Mouse (Mus musculus) neural tube, embryonic 14.5 days (tissue): ENCODE data around the gene Nucks1. TPM values are rescaled to one million over a fixed set of nuclear protein-coding genes. Genes with fewer than 3 reads are reported as not detected.

Experiments
- ATAC-seq: fragments of 200-750 bp; cut with Nextera tagmentation; 2 replicates; pipeline ENCODE4 v1.8.0; 2017; ENCODE audit warnings: low read depth, mild to moderate bottlenecking, moderate TSS enrichment, moderate library complexity
- H3K27ac ChIP-seq: fragments of 300-500 bp; sonication (generic); 2 replicates; pipeline ENCODE4 v1.5.1; 2014; ENCODE audit warnings: low read depth, mild to moderate bottlenecking, control low read depth, low read length, moderate library complexity, mixed read lengths
- H3K27me3 ChIP-seq: fragments of 300-500 bp; sonication (generic); 2 replicates; pipeline ENCODE4 v1.6.1; 2014; ENCODE audit warnings: low read length; ENCODE audit not compliant: control insufficient read depth, insufficient read depth
- H3K36me3 ChIP-seq: fragments of 300-500 bp; sonication (generic); 2 replicates; pipeline ENCODE4 v1.6.1; 2014; ENCODE audit warnings: low read length, mixed read lengths; ENCODE audit not compliant: control insufficient read depth, insufficient read depth
- H3K4me1 ChIP-seq: fragments of 300-500 bp; sonication (generic); 2 replicates; pipeline ENCODE4 v1.6.1; 2014; ENCODE audit warnings: low read length; ENCODE audit not compliant: control insufficient read depth, insufficient read depth
- H3K4me2 ChIP-seq: fragments of 300-500 bp; sonication (generic); 2 replicates; pipeline ENCODE4 v1.6.1; 2014; ENCODE audit warnings: mild to moderate bottlenecking, low read depth, low read length, control low read depth
- H3K4me3 ChIP-seq: fragments of 300-500 bp; sonication (generic); 2 replicates; pipeline ENCODE4 v1.5.1; 2014; ENCODE audit warnings: low read depth, low read length, control low read depth, mixed read lengths
- H3K9ac ChIP-seq: fragments of 300-500 bp; sonication (generic); replicated peaks from 2 replicates; pipeline ENCODE4 v1.6.1; 2014; ENCODE audit warnings: low read depth, mild to moderate bottlenecking, control low read depth, low read length, mixed read lengths
- H3K9me3 ChIP-seq: fragments of 300-500 bp; sonication (generic); 2 replicates; pipeline ENCODE4 v1.6.1; 2016; ENCODE audit warnings: low read length; ENCODE audit not compliant: control insufficient read depth
- WGBS: fragments of 180-500 bp; shearing (Covaris S2); extraction: QIAGEN DNeasy Blood & Tissue Kit; methylation state at CpG from one replicate; pipeline ENCODE4 v1.1.7; 2014; 5-methylcytosine and 5-hydroxymethylcytosine counted together
- polyA plus RNA-seq: library from polyadenylated mRNA; unstranded; fragments of >200 nt; fragmentation: Nextera tagmentation; extraction: Ambion mirVana; gene quantifications from 2 replicates; pipeline ENCODE4 v1.2.1, GENCODE M21; 2014

Gene Nucks1
- polyA plus RNA-seq, 1 experiment from 2014 or later, result 39.8 TPM

GRCm38 (mm10) chr1:131940711-131941244 lies 30.4 kb downstream of the Nucks1 start:
- H3K9me3 ChIP-seq, result no peaks in the 10 kb centered on the region
- WGBS, result 54% methylated on average over 2 of the region's 2 CpGs
- H3K9ac ChIP-seq, result no peak overlapping the region
- no peaks in the 10 kb centered on the region for H3K4me1 ChIP-seq
- H3K4me2 ChIP-seq, result no peak overlapping the region
- no peak overlapping the region for H3K27ac ChIP-seq
- no peak overlapping the region for H3K4me3 ChIP-seq
- no peak for ATAC-seq
- no peaks in the 10 kb centered on the region for H3K36me3 ChIP-seq
- H3K27me3 ChIP-seq, result no peaks in the 10 kb centered on the region

GRCm38 (mm10) chr1:131941501-131941900 lies 31.2 kb downstream of the Nucks1 start:
- Histone ChIP-seq H3K36me3 (no peaks in the 10 kb centered on the region), H3K9me3 (no peaks in the 10 kb centered on the region), H3K4me3 (no peak overlapping the region), H3K27ac (no peak overlapping the region), H3K27me3 (no peaks in the 10 kb centered on the region), H3K4me1 (no peaks in the 10 kb centered on the region), H3K4me2 (no peak overlapping the region), H3K9ac (no peak overlapping the region)
- WGBS, result 91% methylated on average over 1 of the region's 1 CpGs
- ATAC-seq, result no peak

- no peak overlapping the region for H3K9ac ChIP-seq
- H3K4me2 ChIP-seq, result no peak overlapping the region
- no peaks in the 10 kb centered on the region for H3K36me3 ChIP-seq
- H3K4me1 ChIP-seq, result no peaks in the 10 kb centered on the region
- no peaks in the 10 kb centered on the region for H3K27me3 ChIP-seq
- no peak for ATAC-seq
- no peaks in the 10 kb centered on the region for H3K9me3 ChIP-seq
- H3K4me3 ChIP-seq, result no peak overlapping the region
- H3K27ac ChIP-seq, result no peak overlapping the region
- WGBS, result 40% methylated on average over 16 of the region's 16 CpGs
Measured at GRCm38 (mm10) chr1:131942621-131943590, 32.6 kb downstream of the Nucks1 start.

DNA sequence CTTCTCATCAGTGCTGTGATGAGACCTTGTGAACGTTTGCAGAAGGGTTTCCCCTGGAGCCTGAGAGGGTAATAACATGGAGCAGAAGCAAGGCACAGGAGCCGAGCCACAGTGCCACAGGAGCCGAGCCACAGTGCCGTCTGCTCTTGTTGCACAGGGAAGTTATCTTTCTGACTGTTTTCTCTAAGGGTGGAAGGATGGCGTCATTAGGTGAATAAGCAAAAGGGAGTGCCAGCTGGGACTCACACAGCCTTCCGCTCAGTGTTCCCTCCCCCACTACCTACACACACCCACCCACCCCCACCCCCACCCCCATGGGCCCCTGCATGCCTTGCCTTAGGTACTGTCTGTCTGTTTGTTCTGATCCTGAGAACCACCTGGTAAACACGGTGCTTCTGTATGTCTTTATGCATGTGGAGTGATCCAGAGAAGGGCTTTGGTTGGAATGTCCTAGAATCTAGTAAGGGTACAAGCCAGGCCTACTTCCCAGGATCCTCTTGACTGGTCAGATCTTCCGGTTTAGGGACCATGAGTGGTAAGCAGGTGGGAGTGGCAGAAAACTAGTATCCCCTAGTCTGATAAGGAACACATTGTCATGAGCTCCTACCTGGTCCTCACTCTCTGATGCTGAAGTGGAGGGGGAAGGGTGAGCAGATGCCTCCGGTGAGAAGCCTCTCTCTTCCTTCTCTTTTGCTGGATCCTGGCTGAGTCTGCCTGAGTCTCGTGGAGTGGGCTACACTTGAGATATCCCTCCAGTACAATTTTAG lies 35.5 kb downstream of the Nucks1 start:
- Histone ChIP-seq H3K9me3 (no peaks in the 10 kb centered on the region), H3K4me1 (no peaks in the 10 kb centered on the region), H3K27ac (no peak overlapping the region), H3K9ac (no peak overlapping the region), H3K4me2 (no peak overlapping the region), H3K36me3 (no peaks in the 10 kb centered on the region), H3K27me3 (no peaks in the 10 kb centered on the region), H3K4me3 (no peak overlapping the region)
- ATAC-seq, result no peak
- 63% methylated on average over 10 of the region's 10 CpGs for WGBS

GRCm38 (mm10) chr1:131946462-131947215 lies 36.3 kb downstream of the Nucks1 start:
- no peak overlapping the region for H3K4me2 ChIP-seq
- WGBS, result 85% methylated on average over 11 of the region's 11 CpGs
- ATAC-seq, result no peak

DNA sequence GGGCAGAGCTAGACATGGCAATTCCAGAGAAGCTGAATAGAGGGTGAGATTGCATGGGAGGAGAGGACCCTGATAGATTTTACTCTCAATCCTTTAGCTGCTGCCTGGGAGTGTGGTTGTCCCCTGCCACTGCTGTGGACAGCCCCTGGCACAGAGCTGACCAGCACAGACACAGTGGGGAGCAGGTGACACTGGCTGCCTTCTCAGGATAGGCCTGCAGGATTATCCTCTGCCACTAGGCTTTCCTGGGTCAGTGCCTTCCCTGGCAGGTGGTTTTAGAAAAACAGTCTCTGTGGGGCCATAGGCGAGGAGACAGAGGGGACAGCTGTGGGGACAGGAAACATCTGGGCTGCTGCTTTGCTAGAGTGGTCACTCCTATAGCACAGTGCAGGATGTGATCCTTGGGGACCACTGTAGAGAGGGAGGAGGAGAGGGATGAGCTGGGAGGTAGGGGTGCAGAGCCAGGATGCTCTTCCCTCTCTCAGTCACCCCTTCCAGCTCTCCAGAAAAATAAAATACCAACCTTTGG lies 37.7 kb downstream of the Nucks1 start:
- WGBS, result 25% methylated on average over 1 of the region's 1 CpGs
- no peak; the same call in 1 of the 2 replicates for ATAC-seq
- Histone ChIP-seq H3K9ac (no peak overlapping the region), H3K4me2 (no peak overlapping the region), H3K27ac (no peak overlapping the region), H3K4me1 (no peaks in the 10 kb centered on the region), H3K4me3 (no peak overlapping the region), H3K36me3 (no peaks in the 10 kb centered on the region), H3K9me3 (no peaks in the 10 kb centered on the region), H3K27me3 (no peaks in the 10 kb centered on the region)

More at GRCm38 (mm10) chr1:131946462-131947215, 36.3 kb downstream of the Nucks1 start:
- Histone ChIP-seq H3K27ac (no peak overlapping the region), H3K9ac (no peak overlapping the region), H3K36me3 (no peaks in the 10 kb centered on the region), H3K9me3 (no peaks in the 10 kb centered on the region), H3K27me3 (no peaks in the 10 kb centered on the region), H3K4me1 (no peaks in the 10 kb centered on the region), H3K4me3 (no peak overlapping the region)

DNA sequence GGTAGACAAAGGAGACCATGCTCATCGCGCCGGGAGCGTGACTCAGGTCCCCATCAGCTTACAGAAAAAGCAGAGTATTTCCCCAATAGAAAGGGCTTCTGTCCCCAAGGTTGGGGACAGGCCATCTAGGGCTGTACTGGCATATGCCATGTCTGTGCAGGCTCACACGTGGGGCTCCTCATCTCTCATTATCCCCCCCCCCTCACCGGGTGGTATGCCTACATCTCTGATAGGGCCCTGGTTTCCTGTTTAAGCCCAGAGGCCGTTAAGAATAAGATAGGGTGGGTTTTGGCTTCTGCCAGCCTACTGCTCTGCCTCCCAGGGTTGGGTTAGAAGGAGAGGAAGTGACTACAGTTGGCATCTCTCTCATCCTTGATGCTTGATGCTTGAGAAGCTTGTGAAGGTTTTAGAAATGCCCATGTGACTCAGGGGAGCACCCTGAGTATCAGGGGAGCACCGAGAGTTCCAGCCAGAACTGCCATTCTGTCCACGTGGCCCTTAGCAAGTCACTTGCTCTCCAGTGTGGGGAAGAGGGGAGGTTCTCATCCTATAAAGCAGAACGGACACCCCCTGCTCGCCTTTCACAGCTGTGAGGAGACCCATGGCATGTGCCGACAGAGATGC lies 44.0 kb downstream of the Nucks1 start:
- no peak for ATAC-seq

DNA sequence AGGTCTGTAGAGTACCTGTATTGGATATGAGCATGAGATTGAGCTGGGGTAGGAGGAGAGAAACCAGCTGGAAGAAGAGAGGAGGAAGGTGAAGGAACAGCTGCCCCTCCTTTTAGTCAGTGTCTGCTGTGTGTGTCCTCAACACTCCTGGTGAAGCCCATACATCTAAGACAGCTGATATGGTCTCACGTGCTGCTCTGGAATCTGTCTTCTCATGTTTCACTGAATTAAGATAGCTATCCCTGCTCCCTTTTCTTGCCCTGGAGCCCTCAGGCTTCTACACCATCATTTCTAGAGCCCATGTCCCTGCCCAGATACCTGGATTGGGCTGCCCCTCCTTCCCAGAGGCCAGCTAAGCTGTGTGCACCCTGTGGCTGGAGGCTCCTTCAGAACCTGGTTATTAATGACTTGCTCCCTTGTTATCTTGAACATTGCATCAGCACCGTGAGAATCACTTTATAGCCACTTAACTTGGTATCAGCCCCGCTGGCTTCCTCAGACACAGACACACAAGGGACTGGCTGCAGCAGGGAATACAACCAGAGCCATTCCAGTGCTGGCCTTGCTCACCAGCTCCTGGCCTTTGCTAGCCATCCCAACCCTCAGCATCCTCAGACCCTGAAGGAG lies 44.9 kb downstream of the Nucks1 start:
- H3K4me2 ChIP-seq, result no peak overlapping the region
- no peaks in the 10 kb centered on the region for H3K36me3 ChIP-seq
- 29% methylated on average over 3 of the region's 3 CpGs for WGBS
- no peaks in the 10 kb centered on the region for H3K4me1 ChIP-seq
- H3K4me3 ChIP-seq, result no peak overlapping the region
- ATAC-seq, result no peak
- no peaks in the 10 kb centered on the region for H3K9me3 ChIP-seq
- no peak overlapping the region for H3K27ac ChIP-seq
- no peaks in the 10 kb centered on the region for H3K27me3 ChIP-seq
- no peak overlapping the region for H3K9ac ChIP-seq

More for the DNA sequence above, 44.0 kb downstream of the Nucks1 start:
- H3K4me3 ChIP-seq, result no peak overlapping the region
- no peaks in the 10 kb centered on the region for H3K9me3 ChIP-seq
- no peak overlapping the region for H3K4me2 ChIP-seq
- H3K4me1 ChIP-seq, result no peaks in the 10 kb centered on the region
- no peak overlapping the region for H3K9ac ChIP-seq
- H3K27me3 ChIP-seq, result no peaks in the 10 kb centered on the region
- no peaks in the 10 kb centered on the region for H3K36me3 ChIP-seq
- 85% methylated on average over 12 of the region's 12 CpGs for WGBS
- no peak overlapping the region for H3K27ac ChIP-seq
